Mouse (Mus musculus): ENCODE results near the gene Ldlrad1. TPM values are rescaled to one million over a fixed set of nuclear protein-coding genes. Genes with fewer than 3 reads are reported as not detected.

Ldlrad1 gene
- polyA plus RNA-seq, 1 experiment from 2014 or later, result not detected

GRCm38 (mm10) chr4:107254414-107254813 lies 45.4 kb downstream of the Ldlrad1 start:
- no peak for ATAC-seq (ENCODE audit: low read depth)

GRCm38 (mm10) chr4:107260001-107260400 lies 51.0 kb downstream of the Ldlrad1 start:
- no peak for DNase-seq (ENCODE audit: low spot score)
- Histone ChIP-seq H3K4me3 (ENCODE audit: low read depth, low read length) (no peak overlapping the region), H3K9ac (ENCODE audit: low read depth, low read length) (no peak overlapping the region), H3K27ac (replicated peaks; ENCODE audit: low read depth, low read length) (no peak overlapping the region), H3K4me2 (ENCODE audit: low read depth, low read length) (no peak overlapping the region), H3K9me3 (ENCODE audit: control insufficient read depth, low read length) (peaks cover under 1% of the 10 kb centered on the region; the same call in 1 of the 2 replicates), H3K4me1 (ENCODE audit: control insufficient read depth, insufficient read depth, low read length) (no peaks in the 10 kb centered on the region), H3K27me3 (replicated peaks; ENCODE audit: control insufficient read depth, insufficient read depth, low read length) (no peaks in the 10 kb centered on the region), H3K36me3 (ENCODE audit: control insufficient read depth, insufficient read depth, low read length) (peaks cover 13% of the 10 kb centered on the region)
- 51% methylated on average over 4 of the region's 4 CpGs for WGBS
- ATAC-seq (ENCODE audit: low read depth), result no peak

More at GRCm38 (mm10) chr4:107254414-107254813, 45.4 kb downstream of the Ldlrad1 start:
- 0 out of 2 replicates have a peak overlapping the region, but pooled peaks have one; percentile 86 for H3K27ac ChIP-seq (replicated peaks; ENCODE audit: low read depth, low read length)
- H3K4me2 ChIP-seq (ENCODE audit: low read depth, low read length), result peak overlapping the region; percentile 59
- H3K36me3 ChIP-seq (ENCODE audit: control insufficient read depth, insufficient read depth, low read length), result no peaks in the 10 kb centered on the region
- H3K27me3 ChIP-seq (replicated peaks; ENCODE audit: control insufficient read depth, insufficient read depth, low read length), result no peaks in the 10 kb centered on the region
- peaks cover 12% of the 10 kb centered on the region for H3K4me1 ChIP-seq (ENCODE audit: control insufficient read depth, insufficient read depth, low read length)
- peak overlapping the region; percentile 89 for H3K4me3 ChIP-seq (ENCODE audit: low read depth, low read length)
- DNase-seq (ENCODE audit: low spot score), result no peak
- 19% methylated on average over 3 of the region's 3 CpGs for WGBS
- peak overlapping the region; percentile 89 for H3K9ac ChIP-seq (ENCODE audit: low read depth, low read length)
- no peaks in the 10 kb centered on the region for H3K9me3 ChIP-seq (ENCODE audit: control insufficient read depth, low read length)

Other genes starting within 250 kb of the Ldlrad1 start
- 91.3 and 95.5 TPM in 2 replicates for gene Mrpl37, start 142.3 kb upstream of the Ldlrad1 start, polyA plus RNA-seq (2014; fragmentation: Nextera tagmentation; extraction: Ambion mirVana)
- 5.3 and 8.6 TPM in 2 replicates for gene Cyb5rl, start 142.2 kb upstream of the Ldlrad1 start, polyA plus RNA-seq (2014; fragmentation: Nextera tagmentation; extraction: Ambion mirVana)
- gene Cdcp2, start 112.3 kb upstream of the Ldlrad1 start, polyA plus RNA-seq (2014; fragmentation: Nextera tagmentation; extraction: Ambion mirVana), result 0.11 TPM in 1 of 2 replicates, not detected in the other
- 464 and 480 TPM in 2 replicates for gene Tmem59, start 30.8 kb upstream of the Ldlrad1 start, polyA plus RNA-seq (2014; fragmentation: Nextera tagmentation; extraction: Ambion mirVana)
- gene Tceanc2, start 30.1 kb upstream of the Ldlrad1 start, polyA plus RNA-seq (2014; fragmentation: Nextera tagmentation; extraction: Ambion mirVana), result 36.8 and 41.4 TPM in 2 replicates
- 75.2 and 77.6 TPM in 2 replicates for gene Lrrc42, start 44.4 kb downstream of the Ldlrad1 start, polyA plus RNA-seq (2014; fragmentation: Nextera tagmentation; extraction: Ambion mirVana)
- 43.1 and 50.6 TPM in 2 replicates for gene Hspb11, start 44.4 kb downstream of the Ldlrad1 start, polyA plus RNA-seq (2014; fragmentation: Nextera tagmentation; extraction: Ambion mirVana)
- gene Dio1, start 98.0 kb downstream of the Ldlrad1 start, polyA plus RNA-seq (2014; fragmentation: Nextera tagmentation; extraction: Ambion mirVana), result not detected in 2 replicates
- 52.4 and 55.9 TPM in 2 replicates for gene Yipf1, start 105.2 kb downstream of the Ldlrad1 start, polyA plus RNA-seq (2014; fragmentation: Nextera tagmentation; extraction: Ambion mirVana)
- 34.0 and 36.8 TPM in 2 replicates for gene Ndc1, start 158.6 kb downstream of the Ldlrad1 start, polyA plus RNA-seq (2014; fragmentation: Nextera tagmentation; extraction: Ambion mirVana)
- 10.8 and 12.1 TPM in 2 replicates for gene Glis1, start 225.4 kb downstream of the Ldlrad1 start, polyA plus RNA-seq (2014; fragmentation: Nextera tagmentation; extraction: Ambion mirVana)

Data from embryonic facial prominence, embryonic 14.5 days (tissue).